Mouse (Mus musculus) heart, adult 2 months (tissue): ENCODE measurements at regions not wholly inside any gene's neighbourhood (a gene's known extent, or its start where the extent isn't known, plus 50 kb on each side); places are given as distances from the start of the nearest gene placed in this dataset.

Experiments used
- DNase-seq, 2 experiments: peaks; one replicate each; pipeline ENCODE4 v3.0.0; 2021
- H3K27ac ChIP-seq: fragments of 200-600 bp; 2 replicates; pipeline ENCODE4 v1.8.1; 2022
- H3K27me3 ChIP-seq: fragments of 200-500 bp; 2 replicates; pipeline ENCODE4 v1.6.1; 2012; ENCODE audit warnings: mild to moderate bottlenecking, low read length, inconsistent platforms, mixed read lengths; ENCODE audit not compliant: control insufficient read depth, insufficient read depth
- H3K36me3 ChIP-seq: fragments of 200-500 bp; 2 replicates; pipeline ENCODE4 v1.6.1; 2012; ENCODE audit warnings: low read length, inconsistent platforms; ENCODE audit not compliant: control insufficient read depth, insufficient read depth
- H3K4me1 ChIP-seq: fragments of 200-500 bp; 2 replicates; pipeline ENCODE4 v1.6.1; 2011; ENCODE audit warnings: low read length; ENCODE audit not compliant: control insufficient read depth, insufficient read depth
- H3K4me3 ChIP-seq: fragments of 200-600 bp; 2 replicates; pipeline ENCODE4 v1.8.1; 2022
- H3K79me2 ChIP-seq: fragments of 200-500 bp; replicated peaks from 2 replicates; pipeline ENCODE4 v1.6.1; 2012; ENCODE audit warnings: mild to moderate bottlenecking, inconsistent platforms, low read length, moderate library complexity, mixed read lengths; ENCODE audit not compliant: control insufficient read depth, insufficient read depth
- H3K9ac ChIP-seq: fragments of 200-500 bp; 2 replicates; pipeline ENCODE4 v1.6.1; 2012; ENCODE audit warnings: low read depth, mild to moderate bottlenecking, control low read depth, inconsistent platforms, low read length, mixed read lengths
- CTCF ChIP-seq: fragments of 200-600 bp; IDR thresholded peaks from 2 replicates; pipeline ENCODE4 v1.8.1; 2022; ENCODE audit warnings: antibody characterized with exemption, mild to moderate bottlenecking, moderate library complexity
- EP300 ChIP-seq: fragments of 200-500 bp; IDR thresholded peaks from 2 replicates; pipeline ENCODE4 v1.6.1; 2011; ENCODE audit warnings: low read depth, low read length, control low read depth; ENCODE audit not compliant: insufficient read depth
- POLR2A ChIP-seq: fragments of 200-500 bp; IDR thresholded peaks from 2 replicates; pipeline ENCODE4 v1.6.1; 2011; ENCODE audit warnings: mild to moderate bottlenecking, low read depth, low read length, control low read depth; ENCODE audit not compliant: insufficient read depth
- WGBS: fragments of 180-500 bp; shearing (Covaris S2); methylation state at CpG from one replicate; pipeline ENCODE4 v1.1.7; 2018; 5-methylcytosine and 5-hydroxymethylcytosine counted together
- intact Hi-C: fragments of 180-260 bp; cut with DNase I; formaldehyde crosslinking; loops from one replicate; pipeline ENCODE4 v1.15.1; 2025

DNA sequence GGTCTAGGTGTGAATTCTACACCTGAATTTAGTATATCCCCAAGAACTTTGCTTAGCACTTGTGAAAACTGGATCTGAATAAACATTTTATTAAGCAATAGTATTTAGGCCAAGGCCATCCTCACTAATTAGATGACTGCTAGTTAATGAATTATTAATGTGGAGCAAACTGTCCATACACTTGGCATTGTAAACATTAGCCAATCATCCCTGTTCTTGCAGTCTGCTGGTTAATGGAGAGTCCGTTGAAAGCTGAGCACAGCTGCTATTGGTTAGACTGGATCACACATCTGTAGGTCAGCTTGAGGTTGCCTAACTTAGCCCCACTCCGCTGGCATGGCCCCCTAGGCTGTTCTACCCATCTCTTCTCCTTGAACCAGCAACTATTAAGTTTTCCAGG lies 826.2 kb upstream of the 4930452B06Rik start:
- TF ChIP-seq POLR2A (no peak), EP300 (no peak), CTCF (no peak)
- H3K9ac ChIP-seq, result no peak overlapping the region
- intact Hi-C loops, result no loop called here
- no peak overlapping the region for H3K4me3 ChIP-seq
- H3K4me1 ChIP-seq, result no peaks in the 10 kb centered on the region
- no peak overlapping the region for H3K27ac ChIP-seq
- H3K79me2 ChIP-seq, result no peaks in the 10 kb centered on the region
- 85% methylated on average over 2 of the region's 2 CpGs for WGBS
- H3K27me3 ChIP-seq, result no peaks in the 10 kb centered on the region
- H3K36me3 ChIP-seq, result no peaks in the 10 kb centered on the region
- no peak for DNase-seq

DNA sequence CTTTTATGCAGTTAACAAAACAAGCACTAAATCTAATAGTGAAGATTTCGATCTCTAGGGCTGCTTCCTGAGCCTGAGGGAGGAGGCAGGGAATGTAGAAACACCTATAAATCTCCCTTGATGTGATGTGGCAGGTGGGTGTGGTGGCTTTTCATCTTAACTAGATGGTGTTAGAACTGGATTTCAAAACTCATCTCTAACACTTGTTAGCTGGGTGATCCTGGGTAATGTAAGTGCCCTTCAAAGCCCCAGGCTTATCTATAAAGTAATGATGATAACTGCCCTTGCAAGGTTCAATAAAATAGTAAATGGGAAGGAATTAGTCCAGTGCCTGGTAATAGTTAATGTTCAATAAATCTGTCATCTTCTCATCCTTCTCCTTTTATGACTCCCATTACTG lies 822.5 kb upstream of the 4930452B06Rik start:
- Histone ChIP-seq H3K27me3 (no peaks in the 10 kb centered on the region), H3K36me3 (no peaks in the 10 kb centered on the region), H3K4me3 (no peak overlapping the region), H3K27ac (no peak overlapping the region), H3K4me1 (no peaks in the 10 kb centered on the region), H3K79me2 (no peaks in the 10 kb centered on the region), H3K9ac (no peak overlapping the region)
- intact Hi-C loops, result no loop called here
- DNase-seq, result no peak
- TF ChIP-seq EP300 (no peak), CTCF (no peak), POLR2A (no peak)
- WGBS, result 57% methylated on average over 1 of the region's 1 CpGs

DNA sequence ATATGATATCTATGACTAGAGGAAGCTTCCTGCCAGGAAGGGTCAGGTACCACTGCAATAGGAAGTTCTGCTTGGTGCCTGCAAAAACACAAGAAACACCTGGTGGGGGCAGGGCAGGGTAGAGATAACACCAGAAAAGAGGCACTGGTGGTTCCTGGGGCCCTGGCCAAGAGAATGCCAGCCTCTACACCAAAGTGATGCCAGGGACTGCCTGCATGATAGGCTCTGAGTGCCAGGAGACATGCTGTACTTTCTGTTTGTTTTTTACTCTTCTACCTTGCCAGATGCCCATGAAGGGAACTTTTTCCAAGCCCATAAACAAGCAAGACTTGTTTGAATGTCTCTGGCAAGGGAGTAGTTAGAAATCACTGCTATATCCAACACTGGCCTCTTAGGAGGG lies 812.9 kb upstream of the 4930452B06Rik start:
- no peak overlapping the region for H3K9ac ChIP-seq
- no peak overlapping the region for H3K27ac ChIP-seq
- H3K79me2 ChIP-seq, result no peaks in the 10 kb centered on the region
- no peaks in the 10 kb centered on the region for H3K27me3 ChIP-seq
- H3K4me3 ChIP-seq, result no peak overlapping the region
- H3K36me3 ChIP-seq, result no peaks in the 10 kb centered on the region
- TF ChIP-seq POLR2A (no peak), EP300 (no peak), CTCF (no peak)
- intact Hi-C loops, result no loop called here
- H3K4me1 ChIP-seq, result no peaks in the 10 kb centered on the region
- DNase-seq, result peak; percentile 22 to 27

DNA sequence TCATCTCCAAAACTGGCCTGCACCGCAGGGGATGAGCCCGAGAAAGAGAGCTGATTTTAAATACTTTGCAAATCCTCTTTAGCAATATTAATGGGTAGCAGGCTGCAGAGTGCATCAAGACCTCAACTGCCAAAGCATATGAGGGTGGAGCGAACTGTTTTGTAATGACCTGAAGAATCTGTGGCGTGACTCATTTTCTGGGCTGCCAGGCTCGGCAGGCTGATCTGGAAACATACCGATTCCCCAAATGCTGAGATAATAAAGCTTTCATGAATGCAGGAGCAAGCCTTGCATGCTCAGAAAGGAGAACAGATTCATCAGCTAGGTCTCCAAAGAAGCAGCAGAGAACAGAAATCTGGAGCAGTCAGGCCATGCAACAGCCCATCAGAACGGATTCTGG lies 809.1 kb upstream of the 4930452B06Rik start:
- Histone ChIP-seq H3K9ac (no peak overlapping the region), H3K27me3 (no peaks in the 10 kb centered on the region), H3K27ac (no peak overlapping the region), H3K4me1 (no peaks in the 10 kb centered on the region), H3K79me2 (no peaks in the 10 kb centered on the region), H3K36me3 (no peaks in the 10 kb centered on the region), H3K4me3 (no peak overlapping the region)
- WGBS, result 70% methylated on average over 7 of the region's 7 CpGs
- TF ChIP-seq CTCF (no peak), POLR2A (no peak), EP300 (no peak)
- intact Hi-C loops, result no loop called here
- peak; percentile 18 to 36 for DNase-seq

DNA sequence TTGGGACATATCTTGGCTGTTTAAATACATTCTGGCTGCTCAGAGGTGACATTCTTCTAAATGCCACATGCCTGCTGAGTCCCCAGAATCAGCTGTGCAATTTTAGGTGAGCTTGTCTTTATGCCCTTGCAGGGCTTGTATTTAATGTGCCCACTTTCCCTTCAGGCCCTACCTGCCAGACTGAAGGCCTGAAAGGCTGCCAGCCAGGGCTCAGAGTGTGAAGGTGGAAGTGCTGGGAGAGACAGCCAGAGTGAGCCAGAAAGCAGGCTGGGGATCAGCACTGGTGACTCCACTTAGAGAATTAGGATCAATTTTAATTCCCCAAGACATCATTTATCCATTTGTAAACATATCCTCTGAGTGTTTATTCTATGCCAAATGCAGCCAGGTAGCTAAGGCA lies 803.6 kb upstream of the 4930452B06Rik start:
- Histone ChIP-seq H3K79me2 (no peaks in the 10 kb centered on the region), H3K27ac (no peak overlapping the region), H3K9ac (no peak overlapping the region), H3K27me3 (no peaks in the 10 kb centered on the region), H3K36me3 (no peaks in the 10 kb centered on the region), H3K4me1 (peaks cover 3% of the 10 kb centered on the region; the same call in 1 of the 2 replicates), H3K4me3 (no peak overlapping the region)
- intact Hi-C loops, result no loop called here
- no peak for DNase-seq
- TF ChIP-seq POLR2A, result no peak
- no peak for TF ChIP-seq EP300
- TF ChIP-seq CTCF, result no peak

DNA sequence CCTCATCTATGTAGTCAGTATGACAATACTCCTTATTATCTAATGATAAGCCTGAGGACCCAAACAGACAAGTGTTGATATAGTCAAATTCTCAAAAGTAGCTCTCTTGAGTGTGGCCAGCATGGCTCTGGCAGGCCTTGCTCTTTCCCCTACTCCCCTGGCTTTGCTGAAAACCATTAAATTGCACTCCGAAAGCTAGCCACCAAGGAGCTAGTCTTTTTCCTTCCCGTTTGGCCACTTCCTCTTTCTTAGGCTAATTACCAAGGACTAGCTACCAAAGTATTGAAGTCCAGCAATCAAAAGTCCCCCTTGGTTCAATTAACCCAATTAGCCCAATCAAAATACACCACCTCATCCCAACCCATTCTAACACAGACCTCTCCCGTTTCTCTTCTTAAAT lies 802.6 kb upstream of the 4930452B06Rik start:
- TF ChIP-seq CTCF (no peak), POLR2A (no peak), EP300 (no peak)
- Histone ChIP-seq H3K4me1 (peaks cover 3% of the 10 kb centered on the region; the same call in 1 of the 2 replicates), H3K36me3 (no peaks in the 10 kb centered on the region), H3K27me3 (no peaks in the 10 kb centered on the region), H3K9ac (no peak overlapping the region), H3K27ac (no peak overlapping the region), H3K79me2 (no peaks in the 10 kb centered on the region), H3K4me3 (no peak overlapping the region)
- intact Hi-C loops, result no loop called here
- WGBS, result 62% methylated on average over 3 of the region's 3 CpGs
- DNase-seq, result no peak
